Mouse (Mus musculus): ENCODE data around the gene Pkd1. TPM values are rescaled to one million over a fixed set of nuclear protein-coding genes. Genes with fewer than 3 reads are reported as not detected.

Pkd1 gene
- polyA plus RNA-seq, 1 experiment: 0.14 TPM

DNA sequence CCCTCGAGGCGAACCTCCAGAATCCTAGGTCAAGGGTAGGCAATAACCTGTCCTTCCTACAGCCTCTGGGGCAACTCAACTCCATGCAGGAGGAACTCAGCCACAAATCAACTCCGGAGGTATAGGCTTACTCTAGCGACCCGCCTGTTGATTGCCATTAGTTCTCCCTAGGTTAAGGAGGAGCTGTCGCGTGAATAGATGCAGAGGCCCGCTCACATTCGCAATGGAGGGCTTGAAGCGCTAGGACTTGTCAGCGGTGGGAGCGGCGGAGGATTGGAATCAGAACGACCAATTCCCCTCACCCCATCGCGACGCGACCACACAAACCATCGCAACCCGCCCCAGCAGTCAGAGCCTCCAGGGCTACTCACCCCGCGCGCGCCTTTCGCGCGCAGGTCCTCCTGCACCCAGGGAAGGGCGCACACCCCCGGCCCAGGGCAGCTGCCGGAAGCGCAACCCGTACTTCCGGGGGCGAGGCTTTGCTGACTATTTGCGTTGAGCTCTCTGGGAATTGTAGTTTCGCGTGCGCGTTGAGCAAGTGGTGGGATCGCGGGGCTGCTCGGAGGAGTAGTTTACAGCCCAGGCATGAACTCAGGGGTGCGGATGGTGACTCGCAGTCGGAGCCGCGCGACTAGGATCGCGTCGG, 82.7 kb downstream of the Pkd1 start, which contains the start of the genes Tsc2 and Nthl1:
Tsc2 (minus strand) TSS at position 464 of the 646 bp plus-strand sequence.
Nthl1 (plus strand) TSS at position 514 of the 646 bp plus-strand sequence.
- peaks cover 53% of the 10 kb centered on the region for H3K4me1 ChIP-seq (ENCODE audit: control insufficient read depth)
- peak within 1 kb of the TSS; percentile 80 for H3K4me3 ChIP-seq (replicated peaks)
- no peak for TF ChIP-seq TAL1 (IDR thresholded peaks at IDR 0.05; ENCODE audit: low read length)
- TF ChIP-seq GATA1 (IDR thresholded peaks at IDR 0.05; ENCODE audit: low read length): no peak
- H3K27me3 ChIP-seq (ENCODE audit: control insufficient read depth): no peaks in the 10 kb centered on the region
- peaks cover 31% of the 10 kb centered on the region for H3K36me3 ChIP-seq (ENCODE audit: control insufficient read depth)
- no peaks in the 10 kb centered on the region for H3K9me3 ChIP-seq (ENCODE audit: control insufficient read depth, low read length)

DNA sequence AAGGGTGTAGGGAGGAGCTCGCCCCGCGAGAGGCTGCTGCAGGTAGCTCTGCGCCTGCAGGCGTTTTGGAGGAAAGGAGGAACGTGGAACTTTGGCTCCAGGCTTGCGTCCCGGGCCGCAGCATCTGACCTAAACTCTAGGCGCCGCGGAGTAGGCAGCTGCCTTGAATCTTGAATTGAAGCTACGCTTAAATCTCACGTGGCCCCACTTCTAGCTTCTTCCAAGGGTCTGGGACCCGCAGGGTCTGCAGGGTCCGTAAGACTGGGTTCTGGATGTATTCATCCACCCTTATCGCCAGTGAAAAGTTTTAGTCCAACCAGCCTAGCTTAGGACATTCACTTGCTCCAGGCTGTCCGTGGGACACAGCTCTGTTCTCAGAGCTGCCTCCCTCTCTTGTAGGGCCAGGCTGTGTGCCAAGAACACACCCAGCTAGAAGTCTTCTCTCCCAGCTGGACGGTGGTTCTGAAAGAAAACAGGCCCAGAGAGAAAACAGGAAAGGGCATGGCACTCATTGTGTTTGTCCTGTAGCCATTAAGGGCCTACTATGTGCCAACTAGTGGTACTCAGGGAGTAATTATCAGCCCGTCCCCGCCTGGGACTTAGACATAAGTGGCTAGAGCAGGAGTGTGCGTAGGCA, 83.3 kb downstream of the Pkd1 start:
- H3K4me1 ChIP-seq (ENCODE audit: control insufficient read depth): peaks cover 55% of the 10 kb centered on the region
- TF ChIP-seq TAL1 (IDR thresholded peaks at IDR 0.05; ENCODE audit: low read length) (no peak), GATA1 (IDR thresholded peaks at IDR 0.05; ENCODE audit: low read length) (no peak)
- peaks cover 27% of the 10 kb centered on the region for H3K36me3 ChIP-seq (ENCODE audit: control insufficient read depth)

DNA sequence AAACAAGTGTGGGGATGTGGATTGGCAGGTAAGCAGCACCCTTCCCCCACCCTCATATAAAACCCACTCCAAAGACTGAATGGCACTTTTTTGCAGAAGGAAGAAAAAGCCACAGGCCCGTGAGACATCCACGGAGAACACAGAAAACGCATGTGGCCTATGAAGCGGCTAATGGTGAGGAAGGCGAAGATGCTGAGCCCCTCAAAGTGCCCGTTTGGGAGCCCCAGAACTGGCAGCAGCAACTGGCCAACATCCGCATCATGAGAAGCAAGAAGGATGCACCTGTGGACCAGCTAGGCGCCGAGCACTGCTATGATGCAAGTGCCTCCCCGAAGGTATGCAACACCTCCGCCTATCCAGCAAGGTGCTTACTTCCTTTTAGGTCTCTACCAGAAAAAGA, 84.2 kb downstream of the Pkd1 start:
- peaks cover 49% of the 10 kb centered on the region for H3K4me1 ChIP-seq (ENCODE audit: control insufficient read depth)
- peaks cover 19% of the 10 kb centered on the region for H3K36me3 ChIP-seq (ENCODE audit: control insufficient read depth)
- H3K27me3 ChIP-seq (ENCODE audit: control insufficient read depth): no peaks in the 10 kb centered on the region
- TF ChIP-seq GATA1 (IDR thresholded peaks at IDR 0.05; ENCODE audit: low read length): no peak
- TF ChIP-seq TAL1 (IDR thresholded peaks at IDR 0.05; ENCODE audit: low read length): no peak
- H3K4me3 ChIP-seq (replicated peaks): no peak overlapping the region
- H3K9me3 ChIP-seq (ENCODE audit: control insufficient read depth, low read length): no peaks in the 10 kb centered on the region

More for the DNA sequence above, 83.3 kb downstream of the Pkd1 start:
- H3K27me3 ChIP-seq (ENCODE audit: control insufficient read depth): no peaks in the 10 kb centered on the region
- H3K9me3 ChIP-seq (ENCODE audit: control insufficient read depth, low read length): no peaks in the 10 kb centered on the region
- H3K4me3 ChIP-seq (replicated peaks): peak overlapping the region; percentile 80

DNA sequence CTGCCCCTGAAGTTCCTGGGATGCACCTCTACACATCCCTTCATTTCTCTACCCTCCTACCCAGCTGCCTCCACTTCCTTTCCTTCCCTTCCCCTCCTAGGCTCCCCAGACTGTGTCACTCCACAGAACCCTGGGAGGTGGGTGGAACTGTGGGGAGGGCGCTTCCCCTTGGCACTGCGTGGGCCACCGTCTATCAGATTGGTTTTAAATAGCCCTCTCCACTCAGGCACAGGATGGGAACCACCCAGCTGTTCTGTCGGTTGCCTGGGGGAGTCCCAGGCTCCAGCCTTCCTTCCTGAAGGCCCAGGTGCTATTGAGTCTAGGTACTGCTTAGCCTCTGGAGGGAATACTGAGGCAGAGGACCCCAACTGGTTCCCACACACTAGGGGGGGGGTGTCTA, 85.4 kb downstream of the Pkd1 start:
- H3K27me3 ChIP-seq (ENCODE audit: control insufficient read depth): no peaks in the 10 kb centered on the region
- TF ChIP-seq TAL1 (IDR thresholded peaks at IDR 0.05; ENCODE audit: low read length) (no peak), GATA1 (IDR thresholded peaks at IDR 0.05; ENCODE audit: low read length) (no peak)
- no peaks in the 10 kb centered on the region for H3K9me3 ChIP-seq (ENCODE audit: control insufficient read depth, low read length)
- H3K4me1 ChIP-seq (ENCODE audit: control insufficient read depth): peaks cover 44% of the 10 kb centered on the region
- no peak overlapping the region for H3K4me3 ChIP-seq (replicated peaks)
- peaks cover 7% of the 10 kb centered on the region for H3K36me3 ChIP-seq (ENCODE audit: control insufficient read depth)

DNA sequence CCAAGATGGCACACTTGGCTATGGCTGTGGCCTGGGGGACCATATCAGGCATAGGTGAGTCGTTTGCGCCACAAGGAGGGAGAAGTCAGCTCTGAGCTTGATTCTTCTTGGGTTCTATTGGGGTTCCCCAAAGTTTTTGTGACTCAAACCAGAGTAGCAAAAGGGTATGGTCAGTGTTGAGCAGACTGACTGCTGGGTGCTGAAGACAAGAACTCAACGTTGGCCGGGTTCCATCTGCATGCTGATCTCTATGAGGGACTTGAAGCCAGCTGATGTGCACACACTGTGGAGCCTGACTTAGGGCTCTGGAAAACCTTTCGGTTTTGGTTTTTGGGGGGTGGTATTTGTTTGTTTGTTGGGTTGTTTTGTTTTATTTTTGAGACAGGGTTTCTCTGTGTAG, 86.1 kb downstream of the Pkd1 start:
- Histone ChIP-seq H3K4me1 (ENCODE audit: control insufficient read depth) (peaks cover 44% of the 10 kb centered on the region), H3K36me3 (ENCODE audit: control insufficient read depth) (peaks cover under 1% of the 10 kb centered on the region), H3K27me3 (ENCODE audit: control insufficient read depth) (no peaks in the 10 kb centered on the region), H3K9me3 (ENCODE audit: control insufficient read depth, low read length) (no peaks in the 10 kb centered on the region), H3K4me3 (replicated peaks) (no peak overlapping the region)
- TF ChIP-seq TAL1 (IDR thresholded peaks at IDR 0.05; ENCODE audit: low read length): no peak

DNA sequence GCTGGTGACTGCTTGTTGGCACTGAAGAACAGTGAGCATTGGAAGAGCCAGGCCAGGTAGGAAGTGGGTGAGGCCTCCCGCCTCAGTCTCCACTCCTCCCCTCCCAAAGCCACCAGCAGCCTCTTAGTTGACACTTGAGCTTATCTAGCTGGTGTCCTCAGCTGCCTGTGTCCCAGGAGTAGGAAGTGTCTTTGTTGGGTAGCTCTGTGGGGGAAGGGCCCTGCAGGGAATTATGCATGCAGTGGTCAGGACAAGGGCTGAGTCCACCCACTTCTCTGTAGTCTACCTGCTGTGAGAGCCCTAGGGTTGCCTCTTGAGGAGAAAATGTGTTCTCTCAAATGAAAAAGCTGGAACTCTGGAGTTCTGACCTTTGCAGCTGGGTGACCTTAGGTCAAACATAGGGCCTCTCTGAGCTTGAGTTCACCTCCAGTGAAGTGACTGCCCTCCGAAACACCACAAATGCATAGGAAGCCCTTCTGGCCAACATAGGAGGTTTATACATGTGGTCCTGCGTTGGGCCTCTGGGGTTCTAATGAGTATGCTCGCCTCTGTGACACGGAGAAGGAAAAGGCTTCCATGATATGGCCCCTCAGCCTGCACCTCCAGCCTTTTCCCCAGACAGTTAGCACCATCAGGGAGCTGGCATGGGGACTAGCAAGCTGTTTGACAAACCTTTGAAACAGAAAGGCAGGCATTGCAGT, 87.3 kb downstream of the Pkd1 start:
- no peak for TF ChIP-seq TAL1 (IDR thresholded peaks at IDR 0.05; ENCODE audit: low read length)
- no peak for TF ChIP-seq GATA1 (IDR thresholded peaks at IDR 0.05; ENCODE audit: low read length)
- H3K36me3 ChIP-seq (ENCODE audit: control insufficient read depth): no peaks in the 10 kb centered on the region; the same call in 1 of the 2 replicates
- H3K27me3 ChIP-seq (ENCODE audit: control insufficient read depth): no peaks in the 10 kb centered on the region
- H3K4me3 ChIP-seq (replicated peaks): no peak overlapping the region
- peaks cover 39% of the 10 kb centered on the region for H3K4me1 ChIP-seq (ENCODE audit: control insufficient read depth)
- no peaks in the 10 kb centered on the region for H3K9me3 ChIP-seq (ENCODE audit: control insufficient read depth, low read length)

DNA sequence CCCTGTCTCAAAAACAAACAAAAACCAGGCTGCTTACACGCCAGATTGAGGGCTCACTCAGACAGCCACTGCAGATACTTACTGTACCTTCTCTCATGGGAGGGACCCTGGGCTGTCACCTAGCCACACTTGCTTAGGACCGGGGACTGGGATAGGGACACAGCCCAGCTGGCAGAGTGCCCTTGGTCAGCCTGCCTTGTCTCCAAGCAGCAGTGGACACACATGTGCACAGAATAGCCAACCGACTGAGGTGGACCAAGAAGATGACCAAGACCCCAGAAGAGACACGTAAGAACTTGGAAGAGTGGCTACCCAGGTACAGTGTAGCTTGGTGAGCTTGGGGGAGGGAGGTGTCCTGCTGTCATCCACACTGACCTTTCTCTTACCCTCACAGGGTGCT, 88.6 kb downstream of the Pkd1 start:
- H3K27me3 ChIP-seq (ENCODE audit: control insufficient read depth): no peaks in the 10 kb centered on the region
- peaks cover 26% of the 10 kb centered on the region for H3K4me1 ChIP-seq (ENCODE audit: control insufficient read depth)
- TF ChIP-seq TAL1 (IDR thresholded peaks at IDR 0.05; ENCODE audit: low read length): no peak
- TF ChIP-seq GATA1 (IDR thresholded peaks at IDR 0.05; ENCODE audit: low read length): no peak
- no peak overlapping the region for H3K4me3 ChIP-seq (replicated peaks)
- no peaks in the 10 kb centered on the region; the same call in 1 of the 2 replicates for H3K36me3 ChIP-seq (ENCODE audit: control insufficient read depth)
- H3K9me3 ChIP-seq (ENCODE audit: control insufficient read depth, low read length): no peaks in the 10 kb centered on the region

DNA sequence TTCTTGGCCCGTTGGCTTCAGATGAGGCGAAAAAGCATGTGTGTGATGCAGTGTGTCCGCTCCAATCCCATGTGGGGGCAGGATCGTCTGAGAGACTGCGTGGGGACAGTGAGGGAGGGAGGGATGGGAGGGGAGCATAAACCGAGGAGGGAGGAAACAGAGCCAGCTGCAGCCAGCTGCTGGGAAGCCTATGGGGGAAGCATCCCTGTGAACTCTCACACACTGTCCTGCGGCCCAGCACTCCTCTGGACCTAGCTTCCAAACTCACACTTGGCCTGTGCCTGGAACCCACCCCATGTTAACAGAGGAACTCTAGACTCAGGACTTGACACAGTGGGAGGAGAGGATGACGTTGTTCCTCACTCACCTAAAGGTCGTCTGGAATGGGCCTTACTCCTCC, 89.2 kb downstream of the Pkd1 start:
- no peak for TF ChIP-seq GATA1 (IDR thresholded peaks at IDR 0.05; ENCODE audit: low read length)
- no peak for TF ChIP-seq TAL1 (IDR thresholded peaks at IDR 0.05; ENCODE audit: low read length)
- no peaks in the 10 kb centered on the region for H3K27me3 ChIP-seq (ENCODE audit: control insufficient read depth)
- H3K4me3 ChIP-seq (replicated peaks): no peak overlapping the region
- H3K4me1 ChIP-seq (ENCODE audit: control insufficient read depth): peaks cover 20% of the 10 kb centered on the region
- H3K9me3 ChIP-seq (ENCODE audit: control insufficient read depth, low read length): no peaks in the 10 kb centered on the region
- no peaks in the 10 kb centered on the region; the same call in 1 of the 2 replicates for H3K36me3 ChIP-seq (ENCODE audit: control insufficient read depth)

DNA sequence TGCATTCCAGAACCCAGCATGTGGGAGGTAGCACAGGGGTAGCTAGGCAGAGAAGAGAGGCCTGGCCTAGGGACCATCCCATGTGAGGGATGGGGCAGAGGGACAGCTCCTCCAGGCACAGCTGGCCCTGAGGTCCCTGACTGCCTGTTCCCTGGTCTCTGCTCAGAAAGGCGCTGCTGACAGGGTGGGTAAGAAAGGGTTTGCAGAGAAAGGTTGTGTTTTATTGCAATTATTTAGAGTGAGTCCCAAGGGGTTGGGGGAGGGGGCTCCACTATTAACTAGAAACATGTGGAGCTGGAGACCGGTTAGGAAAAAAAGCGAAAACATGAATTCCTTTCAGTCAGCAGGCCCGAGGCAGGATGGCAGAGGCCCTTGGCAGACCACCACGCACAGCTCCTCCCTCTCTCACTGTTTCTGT, 89.9 kb downstream of the Pkd1 start:
- peaks cover 17% of the 10 kb centered on the region for H3K4me1 ChIP-seq (ENCODE audit: control insufficient read depth)
- H3K4me3 ChIP-seq (replicated peaks): no peak overlapping the region
- H3K36me3 ChIP-seq (ENCODE audit: control insufficient read depth): no peaks in the 10 kb centered on the region; the same call in 1 of the 2 replicates
- TF ChIP-seq TAL1 (IDR thresholded peaks at IDR 0.05; ENCODE audit: low read length) (no peak), GATA1 (IDR thresholded peaks at IDR 0.05; ENCODE audit: low read length) (no peak)
- no peaks in the 10 kb centered on the region for H3K9me3 ChIP-seq (ENCODE audit: control insufficient read depth, low read length)
- no peaks in the 10 kb centered on the region for H3K27me3 ChIP-seq (ENCODE audit: control insufficient read depth)
